Mouse (Mus musculus) right cerebral cortex, postnatal 10 days (tissue): ENCODE measurements around the gene Tnp2.
A peak's percentile ranks its signal among the peaks of the same experiment; 100 is the strongest.

Experiments used
- DNase-seq, 2 experiments: peaks; one replicate each; pipeline ENCODE4 v3.0.0; 2021; ENCODE audit warnings: low spot score in 2 of 2

The Tnp2 gene

DNA sequence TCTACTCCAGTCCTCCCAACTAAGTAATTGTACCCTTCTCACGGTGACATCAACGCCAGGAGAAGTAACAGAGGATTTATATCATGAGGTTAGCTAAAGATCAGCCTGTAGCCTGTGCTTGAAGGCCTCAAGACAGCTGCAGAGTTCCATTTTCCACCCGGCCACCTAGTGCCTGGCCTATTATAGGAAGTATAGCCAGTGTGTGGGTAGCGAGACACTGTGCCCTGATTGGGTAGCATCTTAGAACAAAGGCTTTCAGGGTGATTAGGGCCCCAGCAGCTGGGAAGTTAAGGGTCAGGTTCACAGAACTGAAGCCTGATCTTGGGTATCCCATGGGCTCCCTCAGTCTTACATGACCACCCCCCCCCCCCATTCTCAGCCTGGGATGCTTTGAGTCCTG, 406 bp upstream of the Tnp2 start:
- DNase-seq, result no peak

DNA sequence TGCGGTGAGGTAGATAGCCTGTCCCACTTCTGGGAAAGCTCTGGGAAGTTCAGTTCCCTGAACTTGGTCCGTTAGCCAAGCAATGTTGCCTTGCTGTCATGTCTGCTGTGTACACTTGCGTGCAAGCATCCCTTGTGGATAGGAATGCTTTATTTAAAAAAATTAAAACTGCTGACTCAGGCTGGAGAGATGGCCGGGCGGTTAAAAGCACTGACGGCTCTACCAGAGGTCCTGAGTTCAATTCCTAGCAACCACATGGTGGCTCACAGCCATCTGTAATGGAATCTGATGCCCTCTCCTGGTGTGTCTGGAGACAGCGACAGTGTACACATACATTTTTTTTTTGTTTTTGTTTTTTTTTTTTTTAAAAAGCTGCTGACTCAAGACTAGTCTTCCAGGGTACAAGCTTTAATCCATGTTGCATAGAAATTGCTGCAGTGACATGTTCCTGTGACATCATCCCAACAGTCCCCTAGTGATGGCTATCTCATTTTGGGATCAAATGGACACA, 857 bp downstream of the Tnp2 start:
- no peak for DNase-seq

DNA sequence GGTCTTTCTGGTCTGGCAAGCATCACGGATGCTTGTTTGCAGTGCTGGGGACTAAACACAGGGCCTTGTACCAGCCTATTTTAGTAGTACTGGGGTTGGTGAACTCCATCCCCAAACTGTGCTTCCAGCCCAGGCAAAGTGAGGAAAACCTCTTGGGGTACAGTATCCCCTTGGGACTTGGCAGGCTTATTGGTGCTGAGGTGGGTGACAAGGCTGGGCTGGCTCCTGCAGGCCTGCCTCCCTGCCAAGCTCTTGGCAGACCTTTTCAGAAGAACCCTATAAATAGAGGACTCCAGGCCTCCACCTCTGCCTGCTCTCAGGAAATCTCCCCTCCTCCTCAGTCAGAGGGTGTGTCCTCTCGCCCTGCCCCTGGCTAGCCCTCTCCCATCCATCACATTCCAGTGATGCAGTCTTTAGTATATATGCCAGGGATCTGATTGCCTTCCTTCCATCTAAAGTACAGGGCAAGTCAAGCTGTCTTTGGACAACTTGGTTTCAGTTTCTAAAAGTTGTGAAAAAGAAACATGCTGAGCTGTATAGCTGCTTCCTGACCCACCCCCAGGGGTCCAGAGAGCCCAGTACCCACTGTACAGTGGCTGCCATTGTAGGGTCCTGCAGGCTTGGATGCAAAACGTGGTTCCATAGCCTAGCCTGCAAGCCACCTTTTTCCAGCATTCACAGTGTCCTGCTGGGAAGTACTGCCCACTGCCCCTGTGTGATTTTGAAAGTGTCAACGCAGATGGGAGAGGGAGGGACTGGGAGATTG, 1.5 kb downstream of the Tnp2 start:
- no peak for DNase-seq

DNA sequence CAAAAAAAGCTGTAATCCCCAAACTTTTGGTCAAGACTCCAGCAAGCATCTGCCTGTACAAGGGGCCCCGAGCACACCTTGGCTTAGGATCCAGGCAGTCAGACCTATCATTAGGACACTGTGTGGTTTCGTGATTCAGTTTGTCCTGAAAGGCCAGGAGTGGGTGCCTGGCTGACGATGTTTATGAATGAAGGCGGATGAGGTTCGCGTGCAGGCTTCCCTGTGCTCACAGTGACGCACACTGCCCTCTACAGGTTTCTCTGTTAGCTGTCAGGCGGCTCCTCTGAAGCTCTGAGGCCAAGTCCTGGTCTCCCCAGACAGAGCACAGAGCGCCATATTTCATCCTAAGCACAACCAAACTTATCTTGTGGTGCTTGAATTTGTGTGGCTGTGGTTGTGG, 2.2 kb downstream of the Tnp2 start:
- peak; percentile 87 to 89 for DNase-seq

DNA sequence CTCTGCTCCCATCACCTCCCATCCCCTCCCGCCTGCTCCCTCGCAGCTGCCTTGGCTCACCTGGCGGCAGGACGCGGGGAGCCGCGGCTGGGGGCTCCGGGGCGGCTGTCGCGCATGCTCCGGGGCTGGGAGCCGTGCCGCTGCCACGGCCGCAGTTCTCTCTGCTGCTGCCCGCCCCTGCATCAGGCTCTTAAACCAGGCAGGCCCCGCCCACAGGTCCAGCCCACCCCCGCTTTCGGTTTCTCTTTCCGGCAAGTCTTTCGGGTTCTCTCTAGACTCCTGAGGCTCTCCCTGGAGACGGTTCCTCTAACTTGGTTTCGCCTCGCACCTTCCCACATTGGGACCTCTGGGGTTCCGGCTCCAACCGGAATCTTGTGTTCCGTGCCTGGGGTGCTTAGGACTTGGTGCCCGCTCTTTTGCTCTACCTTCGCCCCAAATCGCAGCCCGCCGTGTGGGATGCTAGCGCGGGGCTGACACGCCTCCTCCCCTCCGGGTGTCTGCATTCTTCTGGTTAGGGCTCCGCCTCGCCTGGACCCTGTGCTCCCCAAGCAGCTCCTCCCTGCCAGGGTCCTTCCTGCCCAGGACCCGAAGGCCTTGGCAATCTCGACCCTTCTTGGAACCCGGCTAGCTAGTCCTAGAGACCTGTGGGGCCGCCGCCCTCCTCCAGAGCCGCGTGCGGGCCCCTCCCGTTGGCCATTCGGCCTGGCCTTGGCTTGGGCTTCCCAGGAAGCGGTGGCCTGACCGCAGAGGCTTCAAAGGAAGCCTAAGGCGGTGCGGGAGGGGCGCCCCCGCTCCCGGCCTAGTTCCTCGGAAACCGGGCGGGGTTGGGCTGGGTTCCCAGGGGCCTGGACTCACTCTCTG, 2.9 kb downstream of the Tnp2 start, which contains the start of gene Socs1:
Socs1 (minus strand) TSS at position 166 of the 861 bp plus-strand sequence.
- DNase-seq, result peak; percentile 89 to 90

DNA sequence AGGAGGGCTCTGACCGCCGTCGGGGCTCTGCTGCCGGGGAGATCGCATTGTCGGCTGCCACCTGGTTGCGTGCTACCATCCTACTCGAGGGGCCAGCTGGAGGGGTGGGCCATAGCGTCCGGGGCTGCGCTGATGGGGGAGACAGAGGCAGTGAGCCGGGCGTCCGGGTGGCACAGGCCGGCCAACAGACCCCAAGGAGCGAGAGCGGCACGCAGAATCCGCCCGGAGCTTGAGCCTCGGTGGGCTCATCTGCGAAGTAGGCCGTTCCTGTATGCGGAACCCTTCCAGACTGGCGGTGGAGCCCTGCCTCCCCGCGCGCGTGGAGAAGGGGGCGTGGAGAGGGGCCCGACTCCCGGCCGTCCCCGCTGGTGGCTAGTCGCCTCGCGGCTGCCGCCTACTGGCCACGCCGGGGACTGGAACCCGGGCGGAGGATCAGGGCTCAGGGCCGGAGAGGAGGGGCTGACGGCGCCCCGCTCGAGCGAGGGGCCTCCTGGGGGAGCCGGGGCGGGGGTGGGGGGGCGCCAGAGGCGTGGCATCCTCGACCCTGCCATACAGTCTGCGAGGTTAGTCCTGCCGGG, 3.6 kb downstream of the Tnp2 start:
- peak; percentile 89 to 93 for DNase-seq

DNA sequence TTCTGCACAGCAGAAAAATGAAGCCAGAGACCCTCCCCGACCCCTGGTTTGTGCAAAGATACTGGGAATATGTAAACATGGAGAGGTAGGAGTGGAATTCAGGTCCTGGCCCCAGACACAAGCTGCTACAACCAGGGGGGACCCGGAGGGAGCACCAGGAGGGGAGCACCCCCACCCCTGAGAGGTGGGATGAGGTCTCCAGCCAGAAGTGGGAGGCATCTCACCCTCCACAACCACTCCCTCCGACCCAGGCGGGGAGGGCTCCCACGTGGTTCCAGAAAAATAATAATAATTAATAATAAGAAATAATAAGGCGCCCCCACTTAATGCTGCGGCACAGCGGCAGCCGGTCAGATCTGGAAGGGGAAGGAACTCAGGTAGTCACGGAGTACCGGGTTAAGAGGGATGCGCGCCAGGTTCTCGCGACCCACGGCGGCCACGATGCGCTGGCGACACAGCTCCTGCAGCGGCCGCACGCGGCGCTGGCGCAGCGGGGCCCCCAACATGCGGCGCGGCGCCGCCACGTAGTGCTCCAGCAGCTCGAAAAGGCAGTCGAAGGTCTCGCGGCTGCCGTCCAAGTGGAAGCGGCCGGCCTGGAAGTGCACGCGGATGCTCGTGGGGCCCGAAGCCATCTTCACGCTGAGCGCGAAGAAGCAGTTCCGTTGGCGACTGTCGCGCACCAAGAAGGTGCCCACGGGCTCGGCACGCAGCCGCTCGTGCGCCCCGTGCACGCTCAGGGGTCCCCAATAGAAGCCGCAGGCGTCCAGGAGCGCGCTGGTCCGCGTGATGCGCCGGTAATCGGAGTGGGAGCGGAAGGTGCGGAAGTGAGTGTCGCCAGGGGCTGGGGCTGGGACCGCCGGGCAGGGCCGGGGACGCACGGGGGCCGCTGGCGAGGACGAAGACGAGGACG, 4.3 kb downstream of the Tnp2 start:
- DNase-seq, result peak; percentile 54 to 55

DNA sequence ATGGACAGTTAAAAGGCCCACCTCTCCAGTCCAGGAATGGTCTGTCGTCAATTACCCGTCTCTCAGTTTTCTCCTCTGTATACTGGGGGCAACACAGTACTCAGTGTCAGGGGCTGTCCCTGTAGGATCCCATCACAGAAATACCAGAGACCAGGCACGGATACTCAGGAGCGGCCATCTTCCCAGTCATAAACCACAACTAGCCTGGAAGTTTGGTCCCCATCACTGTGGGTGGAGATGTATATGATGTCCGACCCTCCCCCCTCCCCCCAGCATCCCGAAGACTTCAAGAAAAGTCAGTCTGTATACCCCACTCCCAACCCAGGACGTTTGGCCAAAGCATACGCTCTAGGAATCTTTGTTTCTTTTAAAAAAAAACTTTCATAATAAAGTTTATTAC, 5.0 kb downstream of the Tnp2 start:
- DNase-seq, result no peak

DNA sequence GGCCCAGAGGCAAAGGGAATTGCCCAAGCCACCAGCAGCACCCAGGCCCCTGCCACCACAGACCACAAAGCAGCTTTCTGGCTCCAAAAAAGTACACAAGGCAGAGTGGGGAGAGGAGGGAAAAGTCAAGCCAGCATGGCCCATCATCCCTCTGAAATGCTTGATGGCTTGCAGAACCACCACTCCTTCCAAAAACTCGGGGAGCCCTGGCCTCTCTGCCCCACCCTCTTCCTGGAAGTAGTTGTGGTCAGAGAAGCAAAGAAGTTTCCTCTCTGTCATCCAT, 5.4 kb downstream of the Tnp2 start:
- DNase-seq, result no peak

DNA sequence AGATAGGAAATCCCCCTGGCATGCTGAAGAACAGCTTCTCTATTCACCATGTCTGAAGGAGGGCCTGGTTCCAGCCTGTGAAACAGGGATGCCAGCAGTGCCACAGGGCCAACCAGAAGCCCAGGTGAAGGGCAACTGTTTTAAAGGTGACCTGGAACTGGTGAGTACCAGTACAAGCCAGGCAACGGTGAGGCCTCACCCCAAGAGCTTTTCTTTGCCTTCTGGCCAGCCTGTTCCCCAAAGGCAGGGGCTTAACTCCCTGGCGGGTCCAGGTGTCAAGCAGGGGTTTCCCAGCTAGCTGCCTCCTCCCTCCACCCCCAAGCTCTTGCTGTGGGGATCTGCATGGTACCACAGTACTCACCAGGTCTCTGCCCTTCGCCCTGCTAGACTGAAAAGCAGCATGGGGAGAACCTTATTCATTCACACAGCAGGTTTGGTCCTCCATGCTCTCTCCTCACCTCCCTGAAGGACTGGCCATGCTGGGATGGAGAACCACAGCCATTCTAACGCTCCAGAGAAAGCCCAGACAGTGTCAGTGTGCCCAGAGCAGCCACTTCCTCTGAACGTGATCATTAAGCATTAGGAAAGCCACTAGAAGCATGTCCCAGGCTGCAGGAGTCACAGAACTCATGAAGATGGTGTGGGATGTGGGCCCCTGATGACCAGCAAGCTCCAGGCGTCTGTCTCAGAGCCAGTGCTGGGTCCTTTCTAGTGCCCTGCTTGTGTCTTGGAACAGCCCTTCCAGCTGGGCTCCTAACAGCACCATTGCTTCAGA, 5.9 kb downstream of the Tnp2 start:
- DNase-seq, result no peak

DNA sequence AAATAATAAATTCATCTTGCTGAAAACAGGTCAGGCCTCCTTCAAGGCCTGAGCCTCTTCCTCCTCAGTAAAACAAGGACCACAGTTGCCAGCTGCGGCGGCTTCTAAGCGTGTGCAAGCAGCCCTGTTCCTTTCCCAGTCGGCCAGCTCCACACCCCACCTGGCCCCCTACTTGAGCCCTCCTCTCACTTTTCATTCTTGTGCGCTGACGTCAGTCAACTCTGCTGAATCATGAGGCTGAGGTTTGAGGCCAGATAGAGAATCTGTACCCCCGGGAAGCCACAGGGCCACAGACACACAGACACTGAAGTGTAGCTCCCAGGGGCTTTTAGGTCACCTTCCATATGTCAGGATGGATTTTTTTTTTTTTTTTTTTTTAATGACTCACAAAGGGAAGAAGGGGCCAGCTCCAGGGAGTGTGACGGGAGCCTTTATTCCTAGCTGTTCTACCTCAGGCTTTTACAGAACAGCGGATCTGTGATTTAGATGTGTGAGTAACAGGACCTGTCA, 6.5 kb downstream of the Tnp2 start:
- DNase-seq, result no peak

DNA sequence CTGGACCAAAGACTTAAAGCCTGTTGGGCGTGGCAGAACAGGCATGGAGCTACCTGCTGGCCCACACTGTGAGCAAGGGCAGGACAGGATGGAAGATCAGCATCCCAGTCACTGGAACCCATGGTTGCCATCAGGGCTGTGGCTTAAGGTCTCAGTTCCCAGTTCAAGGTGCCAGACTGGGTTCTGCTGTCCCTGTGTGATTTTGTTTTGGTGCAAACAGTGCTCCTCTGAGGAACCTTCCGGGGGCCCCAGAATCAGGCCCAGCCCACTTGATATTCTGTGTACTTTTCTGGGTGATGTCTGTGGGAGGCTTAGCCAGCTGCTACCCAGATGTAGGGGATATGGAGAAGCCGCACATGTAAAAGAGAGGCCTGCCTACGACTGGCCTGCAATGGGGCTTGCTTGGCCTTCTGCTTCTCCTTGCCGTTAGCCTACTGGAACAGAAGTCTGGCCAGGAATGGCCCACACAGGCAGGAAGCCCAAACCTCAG, 7.8 kb downstream of the Tnp2 start:
- DNase-seq, result no peak

DNA sequence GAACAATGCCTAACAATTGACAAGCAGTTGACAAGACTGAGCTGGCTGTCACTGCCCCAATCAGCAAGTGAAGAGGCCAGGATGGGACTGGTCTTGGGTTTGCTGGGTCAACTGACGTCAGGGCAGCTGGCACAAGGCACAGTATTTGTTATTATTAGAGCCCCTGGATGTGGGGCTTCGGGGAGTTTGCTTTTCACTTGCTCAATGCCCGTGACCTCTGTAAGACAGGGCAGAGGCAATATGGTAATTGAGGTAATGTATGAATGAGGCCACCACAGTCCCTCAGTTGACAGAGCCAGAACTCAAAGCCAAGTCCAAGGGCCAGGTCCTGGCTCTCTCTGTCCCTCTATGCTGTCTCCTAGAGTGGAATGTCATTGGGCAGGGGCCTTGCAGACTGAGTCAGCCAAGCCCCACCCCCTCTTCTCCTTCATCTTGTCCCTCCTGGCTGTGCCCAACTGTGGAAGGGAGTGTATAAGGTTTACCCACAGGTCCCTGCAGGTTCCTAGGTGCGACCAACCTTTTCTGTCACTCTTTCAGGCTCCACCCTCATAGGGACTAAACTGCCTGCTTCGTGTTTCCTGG, 10.8 kb downstream of the Tnp2 start:
- DNase-seq, result no peak

DNA sequence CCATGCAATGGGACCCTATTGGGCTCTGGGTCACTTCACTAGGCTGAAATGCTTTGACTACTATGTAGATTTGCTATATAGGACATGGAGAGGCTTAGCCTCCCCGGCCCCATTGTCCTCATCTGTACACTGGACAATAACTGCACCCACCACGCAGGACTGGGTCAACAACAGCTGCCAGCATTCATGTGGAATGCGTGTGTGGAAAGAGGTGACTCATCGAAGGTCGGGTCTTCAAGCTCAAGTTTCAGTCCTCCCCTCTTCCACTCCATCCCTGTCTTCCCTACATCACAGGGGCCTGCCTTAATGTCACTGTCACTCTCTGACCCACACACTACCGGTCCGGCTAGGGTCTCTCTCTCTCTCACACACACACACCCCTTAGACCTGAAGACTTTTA, 12.1 kb downstream of the Tnp2 start:
- no peak for DNase-seq

DNA sequence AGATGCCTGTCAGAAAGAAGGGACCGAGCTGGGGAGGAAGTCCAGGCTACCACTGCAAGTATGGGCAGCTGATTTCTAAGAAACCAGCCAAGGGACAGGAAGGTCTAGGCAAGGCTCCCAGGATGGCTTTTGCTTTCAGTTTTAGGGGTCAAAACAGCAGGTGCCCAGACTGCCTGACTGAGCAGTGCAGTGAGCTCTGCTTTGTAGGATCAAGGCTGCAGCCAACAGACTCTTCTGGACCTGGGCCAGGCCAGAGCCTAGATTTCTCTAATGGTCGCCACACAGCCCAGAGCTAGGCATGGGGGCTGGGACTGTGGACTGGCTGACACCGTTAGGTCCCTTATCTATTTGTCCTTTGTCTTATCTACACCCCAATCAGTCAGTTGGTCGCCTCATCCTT, 13.7 kb downstream of the Tnp2 start:
- no peak for DNase-seq

DNA sequence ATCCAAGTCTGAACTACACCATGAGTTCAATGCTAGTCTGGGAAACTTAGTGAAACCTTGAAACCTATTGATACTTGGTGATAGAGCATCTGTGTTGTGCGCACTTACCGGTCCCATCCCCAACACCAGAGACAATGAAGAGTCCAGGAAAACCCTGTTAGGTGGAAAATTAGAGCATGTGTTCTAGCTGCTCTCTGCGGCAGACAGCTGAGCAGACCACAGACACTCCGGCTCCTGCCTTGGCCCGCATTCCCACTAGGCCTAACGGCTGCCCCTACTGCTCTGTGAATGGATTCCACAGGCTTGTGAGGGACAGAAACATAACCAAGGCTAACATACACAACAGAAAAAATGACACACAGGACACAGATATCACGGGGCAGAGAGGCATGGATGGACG, 14.9 kb downstream of the Tnp2 start:
- DNase-seq, result no peak

DNA sequence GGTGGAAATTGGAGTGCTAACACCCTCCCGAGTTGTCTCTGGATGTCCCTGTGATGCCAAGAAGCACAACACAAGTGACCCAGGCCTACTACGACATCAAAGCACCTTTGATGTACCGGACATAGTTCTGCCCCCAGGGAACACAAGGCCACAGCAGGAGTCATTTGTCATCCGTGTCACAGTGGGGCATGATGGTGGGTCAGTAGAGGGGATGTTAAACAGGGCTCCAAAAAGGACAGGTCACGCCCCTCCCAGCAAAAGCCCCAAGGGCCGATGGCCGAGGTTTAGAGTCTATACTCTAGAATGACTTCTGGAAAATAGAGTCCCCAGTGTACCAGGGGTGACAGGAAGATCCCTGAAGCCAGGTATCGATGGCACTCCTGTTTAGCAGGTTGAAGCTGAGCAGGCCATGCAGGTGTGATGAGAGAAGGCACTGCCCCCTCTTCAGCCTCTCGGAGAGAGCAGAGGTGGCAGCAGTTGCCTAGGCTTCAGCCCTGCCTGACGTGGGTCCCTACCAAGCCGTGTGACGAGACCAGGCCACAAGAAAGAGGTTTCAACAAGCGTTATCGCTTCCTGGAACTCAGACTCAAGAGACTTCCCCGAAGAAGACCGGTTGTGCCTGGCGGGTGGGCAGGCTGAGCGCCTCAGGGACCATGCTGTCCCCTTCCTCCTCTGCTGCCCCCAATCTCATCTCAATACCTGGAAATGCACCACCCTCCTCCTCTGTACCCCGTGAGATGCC, 16.5 kb downstream of the Tnp2 start:
- DNase-seq, result no peak

DNA sequence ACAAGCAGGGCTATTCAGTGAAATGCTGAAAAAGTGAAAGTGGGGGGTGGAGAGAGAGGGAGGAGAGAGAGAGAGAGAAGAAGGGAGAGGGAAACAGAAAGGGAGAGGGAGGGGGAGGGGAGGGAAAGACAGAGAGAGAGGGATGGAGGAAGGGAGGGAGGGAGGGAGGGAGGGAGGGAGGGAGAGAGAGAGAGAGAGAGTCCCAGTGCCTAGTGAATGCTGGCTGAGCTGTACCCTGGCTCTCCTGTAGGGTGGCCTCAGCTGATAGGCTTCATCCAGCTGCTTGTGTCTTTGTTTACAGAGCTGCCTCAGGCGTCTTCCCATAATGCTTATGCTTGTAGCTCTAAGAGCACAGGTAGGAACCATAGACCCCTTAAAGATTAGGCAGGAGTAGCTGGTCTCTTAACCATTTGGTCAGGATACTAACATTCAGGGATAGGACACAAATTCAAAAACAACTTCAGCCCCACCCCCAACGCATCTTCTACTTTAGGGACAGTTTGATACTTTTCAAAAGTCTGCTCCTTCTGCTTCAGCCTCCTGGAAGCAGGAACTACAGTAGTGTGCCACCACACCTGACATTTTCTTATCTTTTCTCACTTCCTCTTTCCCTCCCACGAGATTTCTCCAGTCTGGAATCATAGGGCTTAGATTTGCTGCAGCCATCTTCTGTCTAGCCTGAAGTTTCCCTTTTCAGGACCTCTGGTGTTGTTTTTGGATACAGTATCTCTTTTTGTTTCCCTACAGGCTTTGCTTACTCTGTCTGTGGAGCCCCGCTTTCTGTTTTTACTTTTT, 17.7 kb downstream of the Tnp2 start:
- DNase-seq, result no peak

DNA sequence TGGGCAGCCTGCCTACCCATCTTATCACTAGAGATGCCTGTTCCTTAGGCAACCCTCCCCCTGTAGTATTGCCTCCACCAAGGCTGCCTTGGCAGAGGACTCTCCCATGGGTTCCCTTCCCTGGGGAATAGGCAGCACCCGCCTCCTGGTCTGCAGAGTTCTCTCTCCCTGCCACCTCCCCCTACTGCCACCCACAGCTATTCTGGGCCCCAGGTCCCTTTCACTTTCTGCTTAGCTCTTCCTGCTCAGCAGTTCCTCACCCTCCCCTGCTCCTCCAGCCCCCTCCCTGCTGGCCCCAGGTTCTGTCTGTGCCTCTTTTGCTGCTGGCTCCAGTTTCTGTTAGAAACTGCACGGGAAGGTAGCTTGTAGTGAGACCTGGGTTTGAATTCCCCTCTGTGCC, 18.8 kb downstream of the Tnp2 start:
- no peak for DNase-seq
